Mouse (Mus musculus) olfactory bulb, adult 2 months (tissue): ENCODE data around the gene Fndc3b.

Experiments used
- CTCF ChIP-seq: fragments of 200-500 bp; IDR thresholded peaks from 2 replicates; pipeline ENCODE4 v1.5.1; 2012; ENCODE audit warnings: low read depth, mild to moderate bottlenecking, low read length, moderate library complexity; ENCODE audit not compliant: insufficient read depth
- POLR2A ChIP-seq: fragments of 200-500 bp; IDR thresholded peaks from 2 replicates; pipeline ENCODE4 v1.6.1; 2012; ENCODE audit warnings: mild to moderate bottlenecking, low read depth, low read length, moderate library complexity; ENCODE audit not compliant: insufficient read depth

DNA sequence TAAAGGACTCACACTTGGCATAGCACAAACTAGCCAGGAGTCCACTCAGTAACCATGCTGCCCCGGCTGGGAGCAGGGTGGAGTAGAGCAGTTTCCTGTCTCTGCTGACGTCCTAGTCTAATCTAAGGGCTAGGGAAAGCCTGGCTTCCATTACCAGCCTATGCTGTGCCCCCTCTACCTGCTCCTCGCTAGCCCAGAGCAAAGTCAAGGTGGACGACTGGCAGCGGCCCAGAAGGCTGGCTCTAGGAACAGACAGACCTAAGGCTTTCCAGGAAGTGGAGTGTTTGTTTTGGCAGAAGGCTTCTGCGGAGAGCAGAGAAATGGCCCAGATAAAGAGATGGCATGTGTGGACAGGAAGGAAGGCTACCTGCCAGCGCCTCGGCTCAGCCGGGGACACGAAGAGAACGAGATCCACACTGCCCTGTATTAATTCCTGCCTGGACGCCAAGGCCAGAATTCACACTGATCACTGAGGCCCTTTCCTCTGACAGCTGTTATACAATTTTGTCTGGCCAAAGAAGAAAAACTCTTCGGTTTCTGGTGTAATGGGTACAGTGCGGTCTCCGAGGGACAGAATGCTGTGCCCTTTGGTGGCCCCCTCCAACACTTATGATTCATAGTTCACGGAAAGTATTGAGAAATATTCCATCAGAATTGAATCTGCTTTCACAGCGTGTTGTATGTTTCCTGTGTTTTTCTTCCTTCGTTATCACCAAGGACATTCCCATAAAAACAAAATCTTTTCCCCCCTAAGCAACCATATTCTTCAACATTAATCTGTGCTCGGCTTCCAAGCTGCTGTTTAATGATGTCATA is 94.5 kb downstream of the Fndc3b start:
- no peak for TF ChIP-seq POLR2A
- no peak for TF ChIP-seq CTCF
